Mouse (Mus musculus) bone marrow, adult 2 months (tissue): ENCODE data around the gene Ehmt1. TPM values are rescaled to one million over a fixed set of nuclear protein-coding genes. Genes with fewer than 3 reads are reported as not detected.
A peak's percentile ranks its signal among the peaks of the same experiment; 100 is the strongest.

Experiments used
- H3K27ac ChIP-seq: fragments of 200-500 bp; 2 replicates; pipeline ENCODE4 v1.5.1; 2012; ENCODE audit warnings: low read depth, mild to moderate bottlenecking, control low read depth, inconsistent platforms, low read length; ENCODE audit not compliant: control insufficient read depth, poor library complexity, insufficient read depth
- H3K4me1 ChIP-seq: fragments of 200-500 bp; 2 replicates; pipeline ENCODE4 v1.6.1; 2011; ENCODE audit warnings: low read length; ENCODE audit not compliant: control insufficient read depth, insufficient read depth
- H3K4me3 ChIP-seq: fragments of 200-500 bp; replicated peaks from 2 replicates; pipeline ENCODE3; 2011; ENCODE audit warnings: mild to moderate bottlenecking, low read depth, low read length, control low read depth; ENCODE audit not compliant: control insufficient read depth
- CTCF ChIP-seq: fragments of 200-500 bp; IDR thresholded peaks from 2 replicates; pipeline ENCODE4 v1.5.1; 2011; ENCODE audit warnings: low read length, control low read depth; ENCODE audit not compliant: control insufficient read depth, insufficient read depth
- POLR2A ChIP-seq: fragments of 200-500 bp; IDR thresholded peaks from 2 replicates; pipeline ENCODE4 v1.6.1; 2011; ENCODE audit warnings: low read depth, mild to moderate bottlenecking, control low read depth, low read length, borderline replicate concordance; ENCODE audit not compliant: control insufficient read depth
- WGBS: fragments of 180-500 bp; shearing (Covaris S2); methylation state at CpG from one replicate; pipeline ENCODE4 v1.1.7; 2018; 5-methylcytosine and 5-hydroxymethylcytosine counted together
- polyA plus RNA-seq: library from polyadenylated mRNA; stranded (reverse); fragments of >200 nt; gene quantifications from 2 replicates; pipeline ENCODE4 v1.2.4, GENCODE M21; 2011; ENCODE audit warnings: low replicate concordance; ENCODE audit not compliant: missing spikeins, insufficient read depth, insufficient read length

The Ehmt1 gene
- polyA plus RNA-seq, 1 experiment: 31.3 TPM

DNA sequence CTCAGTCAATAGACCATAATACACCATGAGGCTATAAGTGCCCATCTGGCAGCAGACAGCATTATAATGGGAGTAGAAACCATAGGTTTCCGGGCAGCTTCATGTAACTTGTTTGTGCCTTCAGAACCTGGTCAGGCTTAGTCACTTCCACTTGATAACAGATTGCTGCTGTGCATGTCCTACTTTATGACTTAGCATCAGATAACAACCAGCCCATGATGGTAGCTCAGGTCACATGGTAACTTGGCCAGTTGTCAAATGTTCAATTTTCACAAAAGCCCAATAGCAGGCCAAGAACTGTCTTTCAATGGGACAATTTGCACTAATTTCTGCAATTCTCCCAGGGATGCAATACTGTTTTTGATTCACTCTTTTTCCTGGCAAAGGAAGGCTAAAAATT is 48.5 kb downstream of the Ehmt1 start:
- Histone ChIP-seq H3K4me1 (no peaks in the 10 kb centered on the region), H3K27ac (no peak overlapping the region), H3K4me3 (no peak overlapping the region)
- TF ChIP-seq CTCF: no peak
- 68% methylated on average over 1 of the region's 1 CpGs for WGBS

DNA sequence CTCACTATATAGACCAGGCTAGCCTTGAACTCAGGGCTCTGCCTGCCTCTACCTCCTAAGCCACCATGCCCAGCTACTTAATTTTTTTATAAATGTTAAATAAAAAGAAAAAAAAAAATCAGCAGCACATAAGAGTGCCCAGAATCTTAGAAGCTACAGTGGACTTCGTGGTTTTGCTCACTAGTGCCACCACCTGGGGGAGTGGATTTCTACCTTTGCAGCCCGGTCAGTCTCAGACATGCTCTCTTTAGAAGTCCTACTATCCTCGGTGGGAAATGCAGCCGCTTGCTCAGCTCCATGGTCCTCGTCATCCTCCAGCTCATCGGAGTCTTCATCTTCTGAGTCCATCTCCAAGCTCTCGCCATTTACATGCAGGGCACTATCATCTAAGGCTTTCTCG is 56.4 kb downstream of the Ehmt1 start:
- H3K27ac ChIP-seq: no peak overlapping the region
- WGBS: 77% methylated on average over 8 of the region's 8 CpGs
- H3K4me1 ChIP-seq: no peaks in the 10 kb centered on the region
- TF ChIP-seq CTCF: peak; percentile 28
- no peak for TF ChIP-seq POLR2A
- H3K4me3 ChIP-seq: no peak overlapping the region

DNA sequence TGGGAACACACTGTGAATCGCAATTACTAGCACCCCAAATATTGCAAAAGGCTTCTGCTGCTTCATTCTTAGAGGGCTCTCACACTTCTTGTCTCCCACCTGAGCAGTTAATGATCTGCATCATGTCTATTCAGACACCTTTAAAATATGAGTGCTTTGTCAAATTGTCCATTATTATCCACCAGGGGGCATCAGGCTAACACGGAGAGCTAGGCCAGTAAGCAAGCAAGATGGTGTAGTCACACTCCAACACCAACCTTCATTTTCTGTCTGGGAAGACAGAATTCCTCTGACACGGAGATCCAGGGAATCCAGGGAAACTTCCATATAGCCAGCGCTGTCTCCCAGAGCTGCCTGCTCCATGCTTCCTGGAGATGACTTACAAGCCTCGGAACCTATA is 67.0 kb downstream of the Ehmt1 start:
- WGBS: 69% methylated on average over 5 of the region's 5 CpGs
- TF ChIP-seq POLR2A (no peak), CTCF (peak; percentile 46)
- Histone ChIP-seq H3K4me3 (no peak overlapping the region), H3K4me1 (no peaks in the 10 kb centered on the region), H3K27ac (no peak overlapping the region)

DNA sequence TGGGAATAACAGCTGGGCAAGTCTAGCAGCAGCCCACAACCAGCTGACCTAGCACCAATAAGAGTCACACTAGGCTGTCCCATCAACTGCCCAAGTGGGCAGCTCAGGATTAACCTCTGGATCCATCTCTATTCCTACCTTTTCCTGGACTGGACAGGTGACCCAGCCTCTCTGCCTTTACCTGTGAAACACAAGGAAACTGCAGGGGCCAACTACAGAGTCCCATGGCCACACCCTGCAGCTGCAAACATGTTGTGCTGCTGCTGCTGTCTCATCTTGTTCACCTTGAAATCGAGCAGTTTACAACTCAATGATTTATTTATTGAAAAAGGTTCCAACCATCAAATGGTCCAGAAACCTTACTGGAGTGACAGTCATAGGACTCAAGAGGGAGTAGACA is 72.9 kb downstream of the Ehmt1 start:
- 80% methylated on average over 1 of the region's 1 CpGs for WGBS
- TF ChIP-seq CTCF: no peak
- no peak for TF ChIP-seq POLR2A
- Histone ChIP-seq H3K4me3 (no peak overlapping the region), H3K27ac (no peak overlapping the region), H3K4me1 (no peaks in the 10 kb centered on the region)

DNA sequence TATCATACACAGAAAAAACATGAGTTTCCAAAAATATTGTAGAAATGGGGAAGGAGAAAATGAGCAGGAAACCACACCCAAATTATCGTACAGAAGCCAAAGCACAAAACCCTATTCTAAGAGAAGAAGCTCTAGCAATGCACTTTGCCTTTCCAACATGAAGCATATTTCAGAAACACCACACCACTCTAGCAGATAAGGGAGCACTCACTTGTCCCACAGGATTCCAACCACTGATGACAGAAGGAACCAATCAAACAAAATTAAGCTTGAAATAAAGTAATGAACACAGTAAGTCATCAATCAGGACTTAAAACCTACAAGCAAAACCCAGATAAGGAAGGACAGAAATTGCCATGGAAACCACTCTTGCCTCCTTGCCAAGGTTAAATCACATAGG is 74.2 kb downstream of the Ehmt1 start:
- Histone ChIP-seq H3K27ac (no peak overlapping the region), H3K4me1 (no peaks in the 10 kb centered on the region), H3K4me3 (no peak overlapping the region)
- TF ChIP-seq POLR2A (no peak), CTCF (no peak)
- 11% methylated on average over 1 of the region's 1 CpGs for WGBS

DNA sequence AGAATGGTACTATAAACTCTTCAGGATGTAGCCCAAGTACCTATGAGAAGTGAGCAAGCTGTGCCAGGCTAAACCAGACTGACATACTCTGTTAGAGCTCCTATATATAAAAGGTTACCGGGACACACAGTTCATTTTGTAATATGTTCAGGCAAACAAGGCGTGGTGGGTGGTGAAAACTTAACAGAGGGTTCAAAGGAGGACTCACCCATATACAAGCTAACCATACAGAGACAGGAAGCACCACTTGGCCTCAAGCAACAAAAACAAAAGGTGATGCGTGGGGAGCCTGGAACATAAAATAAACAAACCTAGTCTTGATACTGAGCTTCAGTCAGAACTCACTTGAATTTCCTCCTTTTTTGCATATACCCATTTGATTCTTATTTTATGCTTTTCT is 88.8 kb downstream of the Ehmt1 start:
- no peak overlapping the region for H3K4me3 ChIP-seq
- H3K27ac ChIP-seq: no peak overlapping the region
- WGBS: 89% methylated on average over 3 of the region's 3 CpGs
- TF ChIP-seq POLR2A (no peak), CTCF (no peak)
- no peaks in the 10 kb centered on the region for H3K4me1 ChIP-seq

DNA sequence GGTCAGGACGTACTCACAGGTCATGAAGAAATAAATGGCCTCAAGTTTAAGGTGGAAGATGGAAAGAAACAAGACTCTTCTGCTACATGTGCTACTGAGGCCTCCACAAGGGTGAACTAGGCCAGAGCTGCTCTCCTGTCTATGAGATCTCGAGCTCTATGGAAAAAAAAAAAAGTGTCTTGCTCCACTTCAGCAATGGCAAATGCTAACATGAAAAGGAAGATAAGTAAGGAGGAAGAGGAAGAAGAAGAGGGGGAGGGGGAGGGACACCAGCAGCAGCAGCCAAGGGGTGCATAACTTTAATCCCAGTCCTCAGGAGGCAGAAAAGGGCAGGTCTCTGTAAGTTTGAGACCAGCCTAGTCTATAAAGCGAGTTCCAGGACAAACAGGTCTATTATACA is 109.7 kb downstream of the Ehmt1 start:
- WGBS: 60% methylated on average over 3 of the region's 3 CpGs
- H3K4me1 ChIP-seq: peaks cover 1% of the 10 kb centered on the region
- H3K27ac ChIP-seq: no peak overlapping the region
- no peak overlapping the region for H3K4me3 ChIP-seq
- TF ChIP-seq POLR2A (no peak), CTCF (no peak)

DNA sequence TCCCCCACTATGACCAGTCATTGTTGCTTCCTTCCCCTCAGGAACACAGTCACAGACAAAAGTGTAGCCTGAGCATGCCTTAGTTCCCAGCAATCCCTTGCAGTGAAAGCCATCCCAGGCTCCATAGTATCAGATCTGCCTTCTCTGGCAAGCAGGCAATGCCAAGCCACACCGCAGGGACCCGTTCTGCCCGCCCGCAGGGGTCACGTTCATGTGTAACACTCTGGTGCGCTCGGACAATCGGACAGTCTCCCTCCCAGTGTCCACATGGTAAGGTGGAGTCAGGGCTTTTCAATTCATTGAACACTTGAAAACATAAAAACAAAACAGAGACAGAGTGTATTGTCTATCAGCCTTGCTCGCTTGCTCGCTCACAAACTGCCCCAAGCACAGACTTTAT is 111.7 kb downstream of the Ehmt1 start:
- 95% methylated on average over 10 of the region's 10 CpGs for WGBS
- Histone ChIP-seq H3K27ac (no peak overlapping the region), H3K4me3 (no peak overlapping the region)

DNA sequence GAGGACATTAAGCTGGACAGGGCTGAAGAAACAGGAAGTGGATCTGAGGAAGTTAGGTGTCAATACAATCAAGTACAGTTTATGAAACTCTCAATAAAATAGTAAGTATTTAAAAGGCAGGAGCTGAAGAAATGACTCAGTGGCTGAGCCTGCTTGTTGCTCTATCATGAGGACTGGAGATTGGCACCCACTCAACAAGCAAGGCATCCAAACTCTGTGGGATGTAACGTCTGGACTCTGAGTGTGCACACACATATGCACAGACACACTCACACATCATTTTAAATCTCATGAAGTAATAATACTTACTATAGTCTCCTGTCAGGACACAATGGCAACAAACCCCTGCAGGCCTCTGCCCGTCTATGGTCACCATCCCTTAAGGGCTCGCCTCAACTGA is 112.4 kb downstream of the Ehmt1 start:
- peaks cover 1% of the 10 kb centered on the region for H3K4me1 ChIP-seq
- TF ChIP-seq CTCF (no peak), POLR2A (no peak)
- H3K27ac ChIP-seq: no peak overlapping the region
- 87% methylated on average over 3 of the region's 3 CpGs for WGBS
- no peak overlapping the region for H3K4me3 ChIP-seq

More for the DNA sequence above, 111.7 kb downstream of the Ehmt1 start:
- peaks cover 1% of the 10 kb centered on the region for H3K4me1 ChIP-seq
- TF ChIP-seq POLR2A: no peak
